ENCODE assay signal across 15 mouse cellular contexts in the genomic region with DNA sequence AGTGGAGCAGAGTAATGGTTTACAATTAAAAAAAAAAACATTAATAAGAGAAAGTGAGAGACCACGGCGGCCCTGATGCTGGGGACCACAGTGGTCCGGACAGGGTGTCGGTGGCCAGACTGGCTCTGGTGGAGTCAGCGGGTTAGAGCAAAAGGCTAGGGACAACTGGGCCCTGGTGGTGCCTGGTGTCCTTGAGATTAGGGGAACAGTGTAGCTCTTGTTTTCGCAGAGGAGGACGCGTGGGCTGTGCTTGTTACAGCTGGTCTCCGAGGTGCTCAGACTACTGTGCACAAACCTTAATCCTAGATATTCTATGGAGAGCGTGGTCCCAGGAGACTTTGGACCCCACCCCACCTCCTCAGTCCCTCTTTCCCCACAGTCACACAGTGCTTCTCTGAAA.
DNase-seq lines count a peak whose midpoint lies in the region; ATAC-seq lines count a peak whose summit lies in the region.
"Had no signal": no experiment of that assay in that cellular context is flagged by ENCODE, and none has a peak within 500 bp of the region (broad histone marks: within the 10 kb centered on the region; RNA-seq: fewer than 3 reads in every experiment).

No protein-coding gene starts in this region.

- peaks cover 12% of the 10 kb centered on the region for H3K27me3 ChIP-seq in lung, embryonic 15.5 days
- peaks cover 89% of the 10 kb centered on the region for H3K27me3 ChIP-seq in hindbrain, embryonic 13.5 days
- peaks cover 72% of the 10 kb centered on the region for H3K27me3 ChIP-seq in neural tube, embryonic 15.5 days (replicated peaks)
- H3K27me3 ChIP-seq: heart, embryonic 12.5 days; stomach, embryonic 15.5 days had no signal

- no peak overlapping the region for H3K4me3 ChIP-seq in lung, embryonic 15.5 days
- H3K4me3 ChIP-seq in hindbrain, embryonic 13.5 days: no peak overlapping the region
- H3K4me3 ChIP-seq in neural tube, embryonic 15.5 days (replicated peaks): no peak overlapping the region
- H3K4me3 ChIP-seq: heart, embryonic 12.5 days; hindbrain, embryonic 15.5 days; liver, embryonic 12.5 days; stomach, embryonic 15.5 days had no signal

- DNase-seq in embryo, embryonic 10 days (ENCODE audit: low spot score): peak; percentile 37
- DNase-seq in embryo, embryonic 10.5 days (ENCODE audit: low spot score): no peak
- DNase-seq in lung, postnatal 4 days: no peak
- DNase-seq in right cerebral cortex, postnatal 4 days: no peak
- DNase-seq: cerebellum, postnatal 10 days; lung, postnatal 14 days had no signal

- 0 out of 2 replicates have a peak overlapping the region, but pooled peaks have one; percentile 7 for H3K9ac ChIP-seq in lung, embryonic 15.5 days
- no peak overlapping the region for H3K9ac ChIP-seq in hindbrain, embryonic 13.5 days
- no peak overlapping the region for H3K9ac ChIP-seq in neural tube, embryonic 15.5 days (replicated peaks)
- H3K9ac ChIP-seq: heart, embryonic 12.5 days; hindbrain, embryonic 15.5 days; liver, embryonic 12.5 days; stomach, embryonic 15.5 days had no signal

- H3K4me1 ChIP-seq in lung, embryonic 15.5 days: 0 out of 2 replicates have a peak, but pooled peaks cover 8% of the 10 kb centered on the region
- H3K4me1 ChIP-seq in hindbrain, embryonic 13.5 days (replicated peaks): peaks cover 18% of the 10 kb centered on the region
- H3K4me1 ChIP-seq in neural tube, embryonic 15.5 days: peaks cover 16% of the 10 kb centered on the region
- H3K4me1 ChIP-seq: liver, embryonic 12.5 days; stomach, embryonic 15.5 days had no signal

- H3K4me2 ChIP-seq in lung, embryonic 15.5 days: no peak overlapping the region
- no peak overlapping the region for H3K4me2 ChIP-seq in hindbrain, embryonic 13.5 days
- no peak overlapping the region for H3K4me2 ChIP-seq in neural tube, embryonic 15.5 days
- H3K4me2 ChIP-seq: heart, embryonic 12.5 days; hindbrain, embryonic 15.5 days; liver, embryonic 12.5 days; stomach, embryonic 15.5 days had no signal

- H3K36me3 ChIP-seq in lung, embryonic 15.5 days: no peaks in the 10 kb centered on the region
- H3K36me3 ChIP-seq in hindbrain, embryonic 13.5 days: no peaks in the 10 kb centered on the region
- H3K36me3 ChIP-seq in neural tube, embryonic 15.5 days: no peaks in the 10 kb centered on the region
- H3K36me3 ChIP-seq: heart, embryonic 12.5 days; hindbrain, embryonic 15.5 days; liver, embryonic 12.5 days; stomach, embryonic 15.5 days had no signal

- 72% methylated on average over 10 of the region's 10 CpGs for WGBS in lung, embryonic 15.5 days
- WGBS in hindbrain, embryonic 13.5 days: 66% methylated on average over 10 of the region's 10 CpGs
- WGBS in neural tube, embryonic 15.5 days: 51% methylated on average over 10 of the region's 10 CpGs

- H3K9me3 ChIP-seq in lung, embryonic 15.5 days: no peaks in the 10 kb centered on the region
- no peaks in the 10 kb centered on the region for H3K9me3 ChIP-seq in hindbrain, embryonic 13.5 days
- H3K9me3 ChIP-seq in neural tube, embryonic 15.5 days (replicated peaks): no peaks in the 10 kb centered on the region
- H3K9me3 ChIP-seq: heart, embryonic 12.5 days; hindbrain, embryonic 15.5 days; liver, embryonic 12.5 days; stomach, embryonic 15.5 days had no signal

- no peak for ATAC-seq in lung, embryonic 15.5 days (ENCODE audit: borderline replicate concordance, extremely low read depth, low FRiP score, low TSS enrichment)
- ATAC-seq in hindbrain, embryonic 13.5 days (ENCODE audit: low FRiP score): peak; percentile 46; the same call in 1 of the 2 replicates
- ATAC-seq in neural tube, embryonic 15.5 days (ENCODE audit: low FRiP score): peak; percentile 28; the same call in 1 of the 2 replicates
- no peak for ATAC-seq in CD4-positive, CD25-positive, alpha-beta regulatory T cell, adult 4 months
- ATAC-seq: activated CD4-positive, CD25-positive, alpha-beta regulatory T cell, adult 4 months; liver, embryonic 12.5 days had no signal

- no peak overlapping the region for H3K27ac ChIP-seq in lung, embryonic 15.5 days
- H3K27ac ChIP-seq in hindbrain, embryonic 13.5 days: peak overlapping the region; percentile 44; the same call in 1 of the 2 replicates
- no peak overlapping the region for H3K27ac ChIP-seq in neural tube, embryonic 15.5 days (replicated peaks)
- H3K27ac ChIP-seq: hindbrain, embryonic 15.5 days; liver, embryonic 12.5 days; stomach, embryonic 15.5 days had no signal

Comparison
In these comparisons a context has a peak if more than half of its experiments do, and no peak if none do; other contexts are left out.
1. ATAC-seq: peak in hindbrain, embryonic 13.5 days (single experiment) and neural tube, embryonic 15.5 days (single experiment); none in lung, embryonic 15.5 days (single experiment) and CD4-positive, CD25-positive, alpha-beta regulatory T cell, adult 4 months (single experiment).